Mouse (Mus musculus) CH12.LX (cell line): ENCODE results near the gene Adam15.

ENCODE experiments used
- CTCF ChIP-seq, 2 experiments: IDR thresholded peaks in 1 of 2; conservative IDR thresholded peaks in 1 of 2; 2 replicates each; pipeline ENCODE4 v1.5.1; 2011 to 2012; ENCODE audit warnings: low read depth in 2 of 2, low read length in 2 of 2, improper control_type of control experiment in 1 of 2, inconsistent platforms in 1 of 2, mild to moderate bottlenecking in 1 of 2, moderate library complexity in 1 of 2
- EP300 ChIP-seq: IDR thresholded peaks from 2 replicates; pipeline ENCODE4 v1.6.1; 2011; ENCODE audit warnings: low read length, improper control_type of control experiment
- MAZ ChIP-seq: IDR thresholded peaks from 2 replicates; pipeline ENCODE4 v1.6.1; 2012; ENCODE audit warnings: low read depth, mild to moderate bottlenecking, inconsistent platforms, low read length, improper control_type of control experiment, moderate library complexity
- POLR2A ChIP-seq: IDR thresholded peaks from 2 replicates; pipeline ENCODE4 v1.6.1; 2011; ENCODE audit warnings: low read depth, mild to moderate bottlenecking, improper control_type of control experiment, low read length
- POLR2AphosphoS2 ChIP-seq: IDR thresholded peaks from 2 replicates; pipeline ENCODE4 v1.6.1; 2011; ENCODE audit warnings: low read depth, low read length, improper control_type of control experiment
- RCOR1 ChIP-seq: conservative IDR thresholded peaks from 2 replicates; pipeline ENCODE4 v1.6.1; 2012; ENCODE audit warnings: low read depth, mild to moderate bottlenecking, inconsistent platforms, low read length, improper control_type of control experiment
- TCF12 ChIP-seq: IDR thresholded peaks from 2 replicates; pipeline ENCODE4 v1.6.1; 2014; ENCODE audit warnings: low read depth, mild to moderate bottlenecking, inconsistent platforms, low read length, improper control_type of control experiment
- ZKSCAN1 ChIP-seq: IDR thresholded peaks from 2 replicates; pipeline ENCODE4 v1.6.1; 2012; ENCODE audit warnings: low read depth, inconsistent platforms, low read length, improper control_type of control experiment, borderline replicate concordance
- ZNF384 ChIP-seq: IDR thresholded peaks from 2 replicates; pipeline ENCODE4 v1.6.1; 2012; ENCODE audit warnings: low read depth, low read length, improper control_type of control experiment, inconsistent platforms

DNA sequence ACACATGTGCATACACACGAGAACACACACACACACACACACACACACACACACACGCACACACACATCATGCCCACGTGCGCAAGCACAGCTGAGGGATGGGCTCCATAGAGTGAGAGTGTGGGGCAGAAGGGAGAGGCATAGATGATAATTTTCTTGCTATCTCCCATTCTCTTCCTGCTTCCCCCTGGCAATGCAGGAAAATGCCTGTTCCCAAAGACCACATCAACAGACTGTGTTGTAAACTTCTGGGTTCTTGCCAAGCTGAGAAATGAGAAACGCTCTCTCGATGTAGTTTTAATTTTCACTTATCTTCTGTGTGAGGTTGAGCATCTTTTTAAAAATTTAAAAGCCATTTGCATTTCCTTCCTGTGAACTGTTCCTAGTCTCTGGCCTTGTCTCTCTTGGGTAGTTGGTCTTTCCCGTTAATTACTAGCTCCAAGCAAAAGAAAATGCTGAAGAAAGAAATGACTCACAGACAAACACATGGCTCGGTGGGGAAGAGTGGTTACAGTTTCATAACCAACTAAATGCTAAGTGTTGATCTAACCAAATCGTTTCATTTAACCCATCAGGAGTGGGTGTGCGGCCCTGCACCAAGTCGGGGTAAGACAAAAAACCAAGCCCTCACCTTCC lies 52.9 kb downstream of the Adam15 start:
- TF ChIP-seq POLR2A, result no peak
- no peak for TF ChIP-seq CTCF (conservative IDR thresholded peaks at IDR 0.05 in 1 of 2, IDR thresholded peaks at IDR 0.05 in 1 of 2; ENCODE audit: low read depth in 2 of 2, low read length in 2 of 2)
- TF ChIP-seq POLR2AphosphoS2, result no peak
- TF ChIP-seq MAZ, result no peak
- no peak for TF ChIP-seq ZKSCAN1
- no peak for TF ChIP-seq ZNF384
- no peak for TF ChIP-seq EP300
- TF ChIP-seq TCF12, result no peak
- TF ChIP-seq RCOR1, result no peak
